Mouse (Mus musculus) C2C12 (cell line): Measurements from ENCODE around the gene Slc7a8. TPM values are rescaled to one million over a fixed set of nuclear protein-coding genes. Genes with fewer than 3 reads are reported as not detected.

Experiments used
- H3K27me3 ChIP-seq: one replicate; pipeline ENCODE4 v1.6.1; 2011; ENCODE audit not compliant: control insufficient read depth, insufficient read depth, insufficient read length
- H3K36me3 ChIP-seq: one replicate; pipeline ENCODE4 v1.6.1; 2011; ENCODE audit not compliant: control insufficient read depth, insufficient read depth
- H3K4me3 ChIP-seq: one replicate; pipeline ENCODE4 v1.5.1; 2011; ENCODE audit warnings: mild to moderate bottlenecking, control low read depth; ENCODE audit not compliant: poor library complexity, insufficient read depth, severe bottlenecking
- H3K79me2 ChIP-seq: one replicate; pipeline ENCODE4 v1.6.1; 2011; ENCODE audit not compliant: control insufficient read depth, insufficient read depth
- H3K79me3 ChIP-seq: one replicate; pipeline ENCODE4 v1.6.1; 2011; ENCODE audit warnings: low read depth, control low read depth
- H3ac ChIP-seq: one replicate; pipeline ENCODE3; 2011; ENCODE audit warnings: low read depth; ENCODE audit not compliant: control insufficient read depth, insufficient read length
- CEBPB ChIP-seq: IDR thresholded peaks from one replicate; pipeline ENCODE4 v1.6.1; 2011; ENCODE audit warnings: low read depth, mild to moderate bottlenecking, control low read depth, moderate library complexity
- CTCF ChIP-seq: IDR thresholded peaks from one replicate; pipeline ENCODE4 v1.5.1; 2011; ENCODE audit not compliant: control insufficient read depth, insufficient read depth, insufficient read length
- FOSL1 ChIP-seq: IDR thresholded peaks from one replicate; pipeline ENCODE4 v1.8.0; 2011; ENCODE audit warnings: mild to moderate bottlenecking, low read length; ENCODE audit not compliant: poor library complexity, insufficient read depth, severe bottlenecking
- MAX ChIP-seq: IDR thresholded peaks from one replicate; pipeline ENCODE4 v1.6.1; 2011; ENCODE audit warnings: mild to moderate bottlenecking, control low read depth
- MYOD1 ChIP-seq: IDR thresholded peaks from one replicate; pipeline ENCODE4 v1.6.1; 2011; ENCODE audit warnings: low read depth; ENCODE audit not compliant: control insufficient read depth, insufficient read length
- MYOG ChIP-seq: IDR thresholded peaks from one replicate; pipeline ENCODE4 v1.6.1; 2011; ENCODE audit not compliant: control insufficient read depth, insufficient read length; ENCODE audit errors: extremely low read depth
- USF1 ChIP-seq: IDR thresholded peaks from one replicate; pipeline ENCODE4 v1.6.1; 2011; ENCODE audit warnings: low read depth, mild to moderate bottlenecking, control low read depth, moderate library complexity
- polyA plus RNA-seq: library from polyadenylated mRNA; unstranded; fragments of >200 nt; fragmentation: generic; extraction: Trizol; gene quantifications from one replicate; pipeline ENCODE4 v1.2.1, GENCODE M21; 2012; ENCODE audit warnings: missing spikeins

The Slc7a8 gene
- polyA plus RNA-seq, 1 experiment = not detected

GRCm38 (mm10) chr14:54741721-54742120 lies 40.0 kb downstream of the Slc7a8 start:
- H3K79me3 ChIP-seq = no peaks in the 10 kb centered on the region
- H3K36me3 ChIP-seq = no peaks in the 10 kb centered on the region
- TF ChIP-seq MYOG (no peak), CEBPB (no peak), MYOD1 (no peak), MAX (no peak), USF1 (no peak), CTCF (no peak), FOSL1 (no peak)
- H3K27me3 ChIP-seq = peaks cover 32% of the 10 kb centered on the region
- no peaks in the 10 kb centered on the region for H3K79me2 ChIP-seq
- no peak overlapping the region for H3K4me3 ChIP-seq
- no peak overlapping the region for H3ac ChIP-seq

DNA sequence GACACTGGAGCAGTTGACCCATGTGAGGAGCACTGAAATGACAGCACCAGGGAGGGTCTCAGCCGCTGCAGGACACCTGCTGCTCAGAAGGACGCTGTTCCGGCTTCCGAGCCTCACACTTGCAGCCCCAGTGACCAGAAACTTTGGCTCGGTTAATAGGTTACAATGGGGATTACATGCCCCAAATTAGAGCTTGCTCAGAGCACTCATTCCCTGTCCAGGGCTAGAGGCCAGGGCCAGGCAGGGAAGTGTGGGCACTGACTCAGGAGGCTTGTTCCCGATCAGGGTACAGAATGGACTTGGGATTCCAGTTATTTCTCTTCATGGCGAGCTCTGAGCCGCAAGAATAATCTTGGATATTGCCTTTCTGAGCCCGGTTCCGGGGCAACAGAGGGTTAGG lies 44.1 kb downstream of the Slc7a8 start:
- Histone ChIP-seq H3K36me3 (no peaks in the 10 kb centered on the region), H3K79me2 (no peaks in the 10 kb centered on the region), H3K79me3 (no peaks in the 10 kb centered on the region), H3K27me3 (peaks cover 65% of the 10 kb centered on the region), H3K4me3 (no peak overlapping the region), H3ac (no peak overlapping the region)
- TF ChIP-seq CEBPB (no peak), MAX (no peak), MYOG (no peak), USF1 (no peak), FOSL1 (no peak), CTCF (no peak), MYOD1 (no peak)

DNA sequence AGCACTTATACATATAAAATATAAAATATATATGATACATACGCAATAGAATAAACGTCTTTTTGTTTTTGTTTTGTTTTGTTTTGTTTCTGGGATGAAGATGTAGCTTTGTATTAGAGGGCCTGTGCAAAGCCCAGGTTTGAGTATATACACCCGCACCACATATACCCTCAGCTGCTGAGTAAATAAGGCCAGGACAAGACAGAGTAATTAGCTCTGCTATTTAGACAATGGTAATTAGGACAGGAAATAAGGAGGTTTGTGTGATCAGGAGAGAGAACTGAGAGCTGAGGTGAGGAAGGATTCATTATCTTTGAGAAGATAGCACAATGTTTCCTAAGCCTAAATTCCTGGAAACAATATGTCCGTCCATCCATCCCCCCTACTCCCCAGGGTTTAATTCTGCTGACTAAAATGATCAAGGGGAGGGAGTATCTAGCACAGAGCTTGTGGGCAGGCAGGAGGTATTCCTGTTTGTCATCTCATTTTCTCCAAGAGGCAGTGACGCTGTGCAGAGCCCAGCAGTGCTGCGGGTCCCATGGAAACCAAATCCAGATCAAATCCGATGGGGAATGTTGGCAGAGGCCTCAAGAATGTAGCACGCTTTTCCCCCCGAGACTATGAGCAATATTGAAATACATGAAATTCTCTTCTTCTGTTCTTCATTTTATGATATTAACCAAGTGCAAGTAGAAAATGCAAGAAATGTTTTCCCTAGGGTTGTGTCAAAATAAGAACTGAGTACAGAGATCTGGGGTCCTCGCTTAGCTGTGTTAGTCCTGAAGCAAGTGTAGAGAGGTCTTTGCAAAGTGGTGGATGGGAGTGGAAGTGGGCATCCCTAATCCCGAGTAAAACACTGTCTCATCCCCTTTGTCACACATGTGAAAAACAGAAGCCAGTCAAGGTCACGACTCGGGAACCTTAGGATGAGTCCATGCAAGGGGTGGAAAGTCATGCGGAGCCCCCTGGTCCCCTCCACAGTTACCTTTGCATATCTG lies 44.9 kb downstream of the Slc7a8 start:
- Histone ChIP-seq H3K27me3 (peaks cover 66% of the 10 kb centered on the region), H3K4me3 (no peak overlapping the region)
- TF ChIP-seq USF1 (no peak), FOSL1 (no peak), MYOG (no peak), MAX (no peak), MYOD1 (no peak), CEBPB (no peak), CTCF (no peak)

DNA sequence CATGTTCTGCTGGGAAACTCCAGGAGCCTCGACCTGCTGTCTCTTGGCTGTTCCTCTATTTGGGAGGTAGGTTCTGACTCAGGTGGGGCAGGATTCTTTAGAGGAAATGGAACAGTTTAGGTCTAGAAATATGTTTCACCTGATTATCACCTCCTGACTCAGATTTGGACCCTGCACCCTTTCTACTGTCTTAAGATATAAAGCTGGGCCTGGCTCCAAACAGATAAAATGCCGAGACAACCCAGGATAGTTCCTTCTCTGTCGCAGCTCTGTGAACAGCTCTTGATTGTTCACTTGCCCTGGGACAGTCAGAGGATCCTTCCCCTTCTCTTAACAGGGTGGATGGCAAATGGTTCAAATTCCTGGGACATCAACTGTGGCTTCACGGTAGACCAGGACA lies 46.5 kb downstream of the Slc7a8 start:
- Histone ChIP-seq H3ac (no peak overlapping the region), H3K36me3 (no peaks in the 10 kb centered on the region), H3K27me3 (peaks cover 75% of the 10 kb centered on the region), H3K79me3 (no peaks in the 10 kb centered on the region), H3K4me3 (no peak overlapping the region), H3K79me2 (no peaks in the 10 kb centered on the region)
- no peak for TF ChIP-seq USF1
- TF ChIP-seq FOSL1 = no peak
- no peak for TF ChIP-seq MAX
- TF ChIP-seq MYOD1 = no peak
- no peak for TF ChIP-seq CEBPB
- TF ChIP-seq MYOG = no peak
- TF ChIP-seq CTCF = no peak

More for the DNA sequence above, 44.9 kb downstream of the Slc7a8 start:
- Histone ChIP-seq H3K79me3 (no peaks in the 10 kb centered on the region), H3K36me3 (no peaks in the 10 kb centered on the region), H3K79me2 (no peaks in the 10 kb centered on the region), H3ac (no peak overlapping the region)

DNA sequence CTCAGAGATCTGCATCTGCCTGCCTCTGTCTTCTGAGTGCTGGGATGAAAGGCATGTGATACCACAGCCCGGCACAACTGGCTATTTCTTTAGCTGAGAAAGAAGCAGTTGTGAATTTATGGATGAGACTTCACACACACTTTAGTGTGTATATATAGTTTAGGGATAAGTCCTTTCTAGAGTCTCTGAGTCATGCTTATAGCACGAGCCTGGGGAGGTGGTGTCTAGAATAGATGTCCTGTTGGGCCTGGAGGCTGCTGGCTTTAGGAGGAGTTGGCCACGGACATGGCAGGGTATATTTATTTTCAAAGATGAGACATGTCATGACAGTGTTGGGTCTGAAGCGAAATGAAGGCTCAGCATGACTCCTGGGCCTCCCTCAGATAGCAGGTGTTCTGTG lies 47.7 kb downstream of the Slc7a8 start:
- Histone ChIP-seq H3K79me2 (no peaks in the 10 kb centered on the region), H3ac (no peak overlapping the region), H3K4me3 (no peak overlapping the region), H3K27me3 (peaks cover 86% of the 10 kb centered on the region), H3K36me3 (no peaks in the 10 kb centered on the region), H3K79me3 (no peaks in the 10 kb centered on the region)
- TF ChIP-seq MAX (no peak), USF1 (no peak), MYOD1 (no peak), FOSL1 (no peak), MYOG (no peak), CEBPB (no peak), CTCF (no peak)

DNA sequence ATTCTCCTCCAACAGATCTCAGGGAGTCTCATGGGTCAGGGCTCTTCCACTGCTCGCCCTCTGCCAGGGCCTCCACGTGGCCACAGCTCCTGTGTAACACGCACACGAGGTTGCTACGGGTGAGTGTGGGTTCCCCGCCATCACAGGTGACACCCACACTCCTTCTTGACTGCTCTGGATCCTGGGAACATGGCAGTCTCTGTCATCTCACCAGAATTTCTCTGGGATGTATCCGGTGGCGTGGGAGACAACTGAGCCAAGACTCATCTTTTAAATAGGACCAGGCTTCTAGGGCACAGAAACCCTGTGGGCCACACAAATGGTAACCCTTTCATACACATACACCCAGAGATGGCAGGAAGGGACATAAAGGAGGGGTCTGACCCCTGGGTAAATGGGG lies 49.5 kb downstream of the Slc7a8 start:
- peaks cover 78% of the 10 kb centered on the region for H3K27me3 ChIP-seq
- no peak for TF ChIP-seq MYOD1
- TF ChIP-seq FOSL1 = no peak
- TF ChIP-seq CEBPB = no peak
- TF ChIP-seq MAX = no peak
- TF ChIP-seq CTCF = no peak
- H3ac ChIP-seq = no peak overlapping the region
- H3K36me3 ChIP-seq = no peaks in the 10 kb centered on the region
- H3K79me3 ChIP-seq = no peaks in the 10 kb centered on the region
- no peaks in the 10 kb centered on the region for H3K79me2 ChIP-seq
- no peak overlapping the region for H3K4me3 ChIP-seq
